Mouse (Mus musculus) liver, postnatal 0 days (tissue): ENCODE measurements at regions not wholly inside any gene's neighbourhood (a gene's known extent, or its start where the extent isn't known, plus 50 kb on each side); places are given as distances from the start of the nearest gene placed in this dataset.

Source experiments
- ATAC-seq: fragments of 200-750 bp; cut with Nextera tagmentation; 2 replicates; pipeline ENCODE4 v1.8.0; 2017; ENCODE audit warnings: mild to moderate bottlenecking, moderate library complexity
- DNase-seq: peaks from one replicate; pipeline ENCODE4 v3.0.0-alpha.2; 2016
- H3K27ac ChIP-seq: fragments of 300-500 bp; sonication (generic); 2 replicates; pipeline ENCODE4 v1.5.1; 2014; ENCODE audit warnings: antibody characterized with exemption, moderate library complexity, mild to moderate bottlenecking, low read depth
- H3K27me3 ChIP-seq: fragments of 300-500 bp; sonication (generic); 2 replicates; pipeline ENCODE4 v1.6.1; 2014; ENCODE audit warnings: low read length, control low read depth, mixed read lengths; ENCODE audit not compliant: insufficient read depth
- H3K36me3 ChIP-seq: fragments of 300-500 bp; sonication (generic); replicated peaks from 2 replicates; pipeline ENCODE4 v1.6.1; 2014; ENCODE audit warnings: mild to moderate bottlenecking, control low read depth, low read length, moderate library complexity, mixed read lengths; ENCODE audit not compliant: insufficient read depth
- H3K4me1 ChIP-seq: fragments of 300-500 bp; sonication (generic); 2 replicates; pipeline ENCODE4 v1.6.1; 2014; ENCODE audit warnings: antibody characterized with exemption, mild to moderate bottlenecking, control low read depth; ENCODE audit not compliant: insufficient read depth
- H3K4me2 ChIP-seq: fragments of 300-500 bp; sonication (generic); 2 replicates; pipeline ENCODE4 v1.6.1; 2014; ENCODE audit warnings: low read depth, mild to moderate bottlenecking, low read length, moderate library complexity, mixed read lengths
- H3K4me3 ChIP-seq: fragments of 300-500 bp; sonication (generic); 2 replicates; pipeline ENCODE4 v1.5.1; 2014; ENCODE audit warnings: low read depth, low read length
- H3K9ac ChIP-seq: fragments of 300-500 bp; sonication (generic); replicated peaks from 2 replicates; pipeline ENCODE4 v1.6.1; 2014; ENCODE audit warnings: mild to moderate bottlenecking, moderate library complexity
- H3K9me3 ChIP-seq: fragments of 300-500 bp; sonication (generic); 2 replicates; pipeline ENCODE4 v1.6.1; 2016; ENCODE audit warnings: mild to moderate bottlenecking, control low read depth, low read length, mixed read lengths
- CTCF ChIP-seq: sonication (generic); IDR thresholded peaks from 2 replicates; pipeline ENCODE4 v1.5.1; 2016; ENCODE audit warnings: antibody characterized with exemption, low read depth
- EP300 ChIP-seq: IDR thresholded peaks from 2 replicates; pipeline ENCODE4 v1.6.1; 2016; ENCODE audit warnings: antibody characterized with exemption, low read depth, mild to moderate bottlenecking
- WGBS: fragments of 180-500 bp; shearing (Covaris S2); extraction: QIAGEN DNeasy Blood & Tissue Kit; methylation state at CpG from one replicate; pipeline ENCODE4 v1.1.7; 2014; ENCODE audit not compliant: insufficient replicate concordance; 5-methylcytosine and 5-hydroxymethylcytosine counted together

DNA sequence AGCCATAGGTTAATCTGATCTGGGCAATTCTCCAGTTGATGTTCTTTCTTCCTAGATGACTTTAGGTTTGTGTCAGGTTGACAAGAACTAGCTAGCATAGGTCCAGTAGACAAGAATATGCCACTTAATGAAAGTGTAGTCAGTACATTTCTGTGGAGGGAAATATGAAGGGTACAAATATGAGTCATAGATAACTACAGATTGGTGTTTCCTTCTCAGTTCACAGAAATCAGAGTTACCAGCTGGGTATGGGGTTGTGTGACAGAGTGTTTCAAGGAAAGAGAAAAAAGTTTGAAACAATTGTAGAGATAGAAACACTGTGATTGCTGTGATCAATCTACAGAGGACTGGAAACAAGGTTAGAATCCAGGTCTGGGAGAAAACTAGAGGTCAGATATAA lies 337.0 kb upstream of the Rnaseh2b start:
- TF ChIP-seq CTCF (no peak), EP300 (no peak)
- ATAC-seq = no peak

GRCm38 (mm10) chr14:61960243-61960957 lies 332.0 kb upstream of the Rnaseh2b start:
- H3K4me1 ChIP-seq = no peaks in the 10 kb centered on the region

More for the DNA sequence above, 337.0 kb upstream of the Rnaseh2b start:
- Histone ChIP-seq H3K27ac (no peak overlapping the region), H3K9ac (no peak overlapping the region), H3K4me2 (no peak overlapping the region), H3K9me3 (no peaks in the 10 kb centered on the region), H3K4me1 (no peaks in the 10 kb centered on the region), H3K4me3 (no peak overlapping the region), H3K36me3 (no peaks in the 10 kb centered on the region), H3K27me3 (no peaks in the 10 kb centered on the region)
- no peak for DNase-seq

DNA sequence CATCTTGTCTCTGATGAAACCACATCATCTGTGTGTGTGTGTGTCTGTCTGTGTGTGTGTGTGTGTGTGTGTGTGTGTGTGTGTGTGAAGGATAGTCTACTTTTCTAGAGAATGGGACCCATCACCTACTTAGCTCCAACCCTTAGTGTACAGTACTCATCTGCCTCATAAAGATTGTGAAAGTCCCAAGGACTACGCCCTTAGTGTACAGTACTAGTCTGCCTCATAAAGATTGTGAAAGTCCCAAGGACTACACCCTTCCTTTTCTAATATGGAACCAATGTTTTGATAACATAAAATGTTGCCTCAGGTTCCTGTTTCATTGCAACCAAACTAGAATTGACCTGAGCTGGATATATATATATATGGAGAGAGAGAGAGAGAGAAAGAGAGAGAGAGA lies 323.9 kb upstream of the Rnaseh2b start:
- Histone ChIP-seq H3K27me3 (no peaks in the 10 kb centered on the region), H3K9me3 (no peaks in the 10 kb centered on the region), H3K4me3 (no peak overlapping the region), H3K4me1 (peaks cover 9% of the 10 kb centered on the region; the same call in 1 of the 2 replicates), H3K36me3 (no peaks in the 10 kb centered on the region), H3K4me2 (no peak overlapping the region), H3K27ac (no peak overlapping the region), H3K9ac (no peak overlapping the region)
- DNase-seq (no peak), ATAC-seq (peak; percentile 66)
- TF ChIP-seq EP300 = no peak; the same call in 1 of the 2 replicates
- TF ChIP-seq CTCF = no peak
- 76% methylated on average over 1 of the region's 1 CpGs for WGBS

More at GRCm38 (mm10) chr14:61960243-61960957, 332.0 kb upstream of the Rnaseh2b start:
- DNase-seq = no peak
- H3K27ac ChIP-seq = no peak overlapping the region
- 57% methylated on average over 4 of the region's 4 CpGs for WGBS
- no peaks in the 10 kb centered on the region for H3K27me3 ChIP-seq
- no peaks in the 10 kb centered on the region for H3K9me3 ChIP-seq
- no peak for TF ChIP-seq EP300
- no peak for TF ChIP-seq CTCF
- no peaks in the 10 kb centered on the region for H3K36me3 ChIP-seq
- no peak overlapping the region for H3K4me3 ChIP-seq
- H3K9ac ChIP-seq = no peak overlapping the region
- ATAC-seq = no peak
- H3K4me2 ChIP-seq = no peak overlapping the region

DNA sequence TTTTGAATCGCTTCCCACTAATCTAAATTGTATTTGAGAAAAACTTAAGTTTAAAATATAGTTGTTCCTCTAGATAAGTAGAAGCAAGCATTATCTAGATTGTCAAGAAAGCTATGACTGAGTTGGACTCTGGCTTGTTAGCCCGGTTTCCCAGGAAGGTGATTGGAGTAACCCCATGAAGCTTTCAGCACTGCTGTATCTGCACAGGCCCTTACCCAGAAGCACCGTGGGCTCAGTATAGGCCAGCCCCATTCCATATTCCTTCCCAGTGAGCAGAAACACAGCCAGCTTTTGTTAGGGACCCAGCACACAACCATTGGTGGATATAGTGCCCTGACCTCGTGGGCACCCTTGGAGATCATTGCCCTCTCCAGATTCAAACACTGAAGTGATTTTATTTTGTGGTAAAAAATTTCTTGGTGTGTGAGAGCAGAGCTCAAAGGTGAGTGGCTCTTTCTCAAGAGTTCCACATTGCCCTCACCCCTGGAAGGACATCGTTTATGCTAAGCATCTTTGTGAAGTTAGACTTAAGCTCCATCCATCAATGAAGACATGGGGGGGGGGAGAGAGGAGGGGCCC lies 323.3 kb upstream of the Rnaseh2b start:
- peaks cover 9% of the 10 kb centered on the region; the same call in 1 of the 2 replicates for H3K4me1 ChIP-seq
- H3K9me3 ChIP-seq = no peaks in the 10 kb centered on the region
- no peak overlapping the region for H3K4me3 ChIP-seq
- no peak overlapping the region for H3K4me2 ChIP-seq
- WGBS = 80% methylated on average over 5 of the region's 5 CpGs
- H3K9ac ChIP-seq = no peak overlapping the region
- H3K36me3 ChIP-seq = no peaks in the 10 kb centered on the region
- peak overlapping the region; percentile 6; the same call in 1 of the 2 replicates for H3K27ac ChIP-seq
- no peaks in the 10 kb centered on the region for H3K27me3 ChIP-seq
- DNase-seq = no peak
- TF ChIP-seq EP300 = no peak
- no peak for TF ChIP-seq CTCF
- ATAC-seq = no peak

DNA sequence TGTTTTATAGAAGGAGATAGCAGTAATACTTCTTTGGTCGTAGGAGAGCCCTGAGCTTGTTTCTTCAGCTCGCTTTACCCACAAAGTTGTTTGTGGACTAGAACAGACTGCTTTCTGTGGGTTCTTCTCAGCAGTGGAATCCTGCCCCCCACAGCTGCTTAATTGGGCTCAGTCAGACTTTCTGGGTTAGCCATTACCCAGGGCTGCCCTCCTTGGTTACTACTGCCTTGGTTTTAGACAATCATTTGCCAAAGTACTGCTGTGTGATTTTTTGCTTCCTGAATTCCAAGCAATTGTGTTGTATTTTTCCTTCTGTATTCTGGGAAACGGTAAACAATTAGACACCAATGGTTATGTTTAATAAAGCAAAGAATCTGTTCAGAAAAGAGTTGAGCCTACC lies 321.8 kb upstream of the Rnaseh2b start:
- no peaks in the 10 kb centered on the region for H3K36me3 ChIP-seq
- no peak for DNase-seq
- H3K4me1 ChIP-seq = peaks cover 9% of the 10 kb centered on the region; the same call in 1 of the 2 replicates
- H3K27ac ChIP-seq = peak overlapping the region; percentile 82
- no peaks in the 10 kb centered on the region for H3K27me3 ChIP-seq
- no peak overlapping the region for H3K9ac ChIP-seq
- no peaks in the 10 kb centered on the region for H3K9me3 ChIP-seq
- no peak for ATAC-seq
- TF ChIP-seq CTCF (no peak), EP300 (no peak)
- H3K4me2 ChIP-seq = no peak overlapping the region
- 65% methylated on average over 3 of the region's 3 CpGs for WGBS
- no peak overlapping the region for H3K4me3 ChIP-seq

GRCm38 (mm10) chr14:61971100-61972088 lies 321.0 kb upstream of the Rnaseh2b start:
- no peaks in the 10 kb centered on the region for H3K36me3 ChIP-seq
- H3K9ac ChIP-seq = no peak overlapping the region
- peaks cover 9% of the 10 kb centered on the region; the same call in 1 of the 2 replicates for H3K4me1 ChIP-seq
- TF ChIP-seq CTCF (no peak), EP300 (0 out of 2 replicates have a peak, but pooled peaks have one; percentile 43)
- H3K4me2 ChIP-seq = peak overlapping the region; percentile 61
- H3K27ac ChIP-seq = peak overlapping the region; percentile 82
- H3K27me3 ChIP-seq = no peaks in the 10 kb centered on the region
- ATAC-seq (peak; percentile 83), DNase-seq (peak; percentile 57)
- WGBS = 36% methylated on average over 14 of the region's 14 CpGs
- H3K9me3 ChIP-seq = no peaks in the 10 kb centered on the region
- peak overlapping the region; percentile 11; the same call in 1 of the 2 replicates for H3K4me3 ChIP-seq
